Mouse (Mus musculus): ENCODE data around the gene Fbf1. TPM values are rescaled to one million over a fixed set of nuclear protein-coding genes. Genes with fewer than 3 reads are reported as not detected.
"Not testable (repeated sequence)": the region's sequence is repeated elsewhere in the genome, so short reads cannot be mapped to it uniquely, and the experiment has no call there.

Gene Fbf1
- total RNA-seq, 2 experiments from 2014 or later, result 74.6 to 96.0 TPM

GRCm38 (mm10) chr11:116138468-116139138, 29.4 kb downstream of the Fbf1 start, which contains the start of gene Mrpl38:
Mrpl38 (minus strand) TSS chr11:116138868.
- DNase-seq (ENCODE audit: extremely low spot score in 1 of 2, low spot score in 1 of 2), result peak; percentile 68 to 70

GRCm38 (mm10) chr11:116138096-116138467, 29.9 kb downstream of the Fbf1 start:
- no peak for DNase-seq (ENCODE audit: extremely low spot score in 1 of 2, low spot score in 1 of 2)

DNA sequence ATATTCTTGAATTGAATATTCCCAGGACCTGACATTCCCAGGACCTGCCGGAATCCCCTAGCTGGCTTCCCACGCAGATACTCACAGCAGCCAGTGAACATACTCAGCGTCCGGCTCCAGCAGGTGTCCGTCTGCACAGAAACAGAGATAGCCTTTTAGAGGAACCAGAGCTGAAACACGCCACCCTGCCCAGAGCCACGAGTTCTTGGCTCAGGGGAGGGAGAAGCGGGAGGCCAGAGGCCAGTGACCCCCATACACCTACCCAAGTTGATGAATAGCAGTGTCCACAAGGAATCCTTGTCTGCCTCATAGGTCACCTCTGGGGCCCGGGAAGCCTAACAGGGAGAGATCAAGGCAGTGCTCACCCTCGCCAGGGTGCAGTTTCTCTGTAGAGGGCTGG, 33.8 kb downstream of the Fbf1 start:
- no peak for DNase-seq (ENCODE audit: extremely low spot score in 1 of 2, low spot score in 1 of 2)

GRCm38 (mm10) chr11:116133497-116133896, 34.5 kb downstream of the Fbf1 start:
- no peak for DNase-seq (ENCODE audit: extremely low spot score in 1 of 2, low spot score in 1 of 2)

DNA sequence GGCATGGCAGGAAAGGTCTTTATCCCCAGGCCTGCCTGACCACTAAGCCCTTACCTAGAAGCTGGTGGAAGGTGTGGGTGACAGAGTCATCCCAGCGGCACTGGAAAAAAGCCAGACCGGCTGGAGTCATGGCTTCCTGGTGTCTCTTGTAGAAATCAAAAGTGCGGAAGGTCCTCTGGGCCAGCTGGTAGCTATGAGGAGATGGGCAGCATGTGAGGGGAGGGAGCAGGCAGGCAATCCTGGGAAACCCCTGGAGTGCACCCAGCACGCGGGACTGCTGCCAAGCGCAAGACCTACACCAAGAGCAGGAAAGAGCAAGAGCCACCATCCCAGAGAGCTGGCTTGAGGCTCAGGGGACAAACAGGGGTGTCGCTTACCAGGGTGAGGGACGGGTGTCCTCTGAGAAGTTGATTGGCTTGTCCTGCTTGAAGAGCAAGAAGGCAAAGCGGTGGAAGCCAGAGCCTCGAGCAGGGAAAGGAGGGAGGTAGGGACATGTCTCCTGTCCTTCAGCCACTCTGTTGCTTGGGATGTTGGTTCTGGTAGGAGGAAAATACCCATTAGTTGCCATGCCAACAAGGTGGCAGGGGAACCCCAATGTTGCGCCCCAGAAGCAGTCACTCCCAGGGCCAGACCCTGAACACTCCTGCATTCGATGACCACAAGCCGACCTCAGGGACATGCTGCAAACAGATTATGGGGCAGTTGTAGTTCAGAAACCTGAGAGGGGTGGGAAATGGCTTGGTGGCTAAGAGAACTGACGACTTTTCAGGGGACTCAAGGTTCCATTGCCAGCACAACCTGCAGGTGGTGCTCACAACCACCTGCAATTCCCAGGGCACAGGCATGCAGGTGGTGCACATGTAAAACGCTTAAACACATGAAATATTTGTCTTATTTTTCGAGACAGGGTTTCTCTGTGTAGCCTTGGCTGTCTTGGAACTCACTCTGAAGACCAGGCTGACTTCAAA, 35.3 kb downstream of the Fbf1 start:
- DNase-seq (ENCODE audit: extremely low spot score in 1 of 2, low spot score in 1 of 2), result no peak

DNA sequence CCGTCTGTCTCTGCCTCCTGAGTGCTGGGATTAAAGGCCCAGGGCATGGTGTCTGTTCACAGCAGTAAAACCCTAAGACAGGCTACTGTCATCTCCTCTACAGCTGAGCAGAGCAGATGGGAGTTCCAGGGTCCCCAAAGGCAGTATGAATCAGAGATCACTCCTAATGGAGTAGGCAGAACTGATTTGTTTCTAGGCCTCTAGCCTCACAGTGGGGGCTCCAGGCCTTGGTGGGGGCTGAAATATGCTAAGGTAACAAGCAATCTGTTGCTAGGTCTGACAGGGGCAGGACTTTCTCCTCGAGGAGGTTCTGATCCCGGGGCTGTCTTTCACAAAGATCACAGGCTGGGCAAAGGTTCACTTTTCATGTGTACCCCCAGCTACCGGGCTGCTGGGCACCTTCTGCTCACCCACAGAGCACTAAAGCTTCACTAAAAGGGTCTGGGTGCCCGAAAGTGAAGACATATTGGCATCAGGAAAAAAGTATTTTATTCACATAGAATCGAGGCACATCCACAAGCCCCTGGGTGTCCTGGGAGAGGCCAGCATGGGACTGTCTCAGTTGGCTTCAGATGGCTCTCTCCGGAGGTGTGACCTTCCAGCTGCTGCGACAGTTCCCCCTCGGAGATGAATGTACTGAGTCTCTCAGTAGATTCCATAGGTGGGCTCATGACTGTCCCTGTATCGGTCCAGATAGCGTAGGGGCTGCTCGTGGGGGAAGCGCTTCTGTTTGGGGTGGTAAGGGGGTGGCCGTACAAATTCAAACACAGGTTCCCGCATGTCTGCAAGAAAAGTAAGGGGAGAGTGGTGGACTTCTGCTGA, 36.4 kb downstream of the Fbf1 start:
- no peak for DNase-seq (ENCODE audit: extremely low spot score in 1 of 2, low spot score in 1 of 2)

GRCm38 (mm10) chr11:116130488-116131205, 37.3 kb downstream of the Fbf1 start, which contains the start of gene Trim65:
Trim65 (minus strand) TSS chr11:116131128.
- peak; percentile 72 to 77 for DNase-seq (ENCODE audit: extremely low spot score in 1 of 2, low spot score in 1 of 2)

GRCm38 (mm10) chr11:116129993-116130487, 37.9 kb downstream of the Fbf1 start:
- DNase-seq (ENCODE audit: extremely low spot score in 1 of 2, low spot score in 1 of 2), result no peak

DNA sequence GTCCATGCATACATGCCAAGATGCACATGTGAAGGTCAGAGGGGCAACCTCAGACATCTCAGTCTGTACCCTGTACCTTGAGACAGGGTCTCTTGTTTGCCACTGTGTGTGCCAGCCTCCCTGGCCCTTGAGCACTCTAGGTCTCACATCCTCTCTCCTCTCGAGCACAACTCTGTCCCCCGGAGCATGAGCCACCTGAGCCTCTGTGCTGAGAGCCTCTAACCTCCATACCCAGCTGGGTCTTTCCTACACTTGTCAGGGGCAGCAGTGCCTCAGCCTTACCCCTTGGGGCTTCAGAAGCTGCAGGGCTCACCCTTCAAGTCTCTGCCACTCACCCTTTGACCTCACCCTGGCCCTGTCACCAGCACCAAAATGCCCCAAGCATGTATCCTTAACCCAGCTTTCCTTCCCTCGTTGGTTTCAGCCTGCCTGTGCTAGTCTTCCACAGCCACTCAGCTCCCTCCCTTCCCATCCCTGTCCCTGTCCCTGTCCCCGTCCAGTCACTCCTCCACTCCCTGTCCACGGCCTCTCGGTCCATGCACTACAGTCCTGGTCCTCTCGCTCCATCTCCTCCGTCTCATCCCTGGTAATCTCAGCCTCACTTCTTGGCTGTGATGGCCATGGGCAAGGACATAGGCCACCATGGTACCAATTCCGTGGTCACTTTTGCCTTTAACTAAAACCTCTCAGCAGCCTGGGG, 38.7 kb downstream of the Fbf1 start:
- DNase-seq (ENCODE audit: extremely low spot score in 1 of 2, low spot score in 1 of 2), result no peak

DNA sequence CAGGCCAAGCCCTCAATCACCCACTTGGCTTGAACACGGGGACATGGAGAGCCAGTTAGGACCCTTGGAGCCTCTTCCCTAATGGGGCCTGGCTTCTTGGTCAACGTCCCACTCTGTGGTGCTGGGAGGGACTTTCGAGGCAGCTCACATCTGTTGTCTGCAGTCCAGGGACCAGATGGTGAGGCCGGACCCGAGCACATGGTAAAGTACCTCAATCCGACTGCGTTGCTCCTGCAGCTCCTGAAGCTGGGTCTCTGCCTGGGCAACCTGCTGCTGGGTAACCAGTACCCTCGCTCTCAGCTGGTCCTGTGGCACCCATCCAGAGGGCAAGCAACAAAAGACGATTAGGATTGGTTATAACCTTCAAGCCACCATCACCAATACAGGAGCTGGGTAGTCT, 40.0 kb downstream of the Fbf1 start:
- DNase-seq (ENCODE audit: extremely low spot score in 1 of 2, low spot score in 1 of 2), result no peak

- DNase-seq (ENCODE audit: extremely low spot score in 1 of 2, low spot score in 1 of 2), result no peak
These were observed 40.6 kb downstream of the Fbf1 start, which contains the start of gene Trim47 for GRCm38 (mm10) chr11:116127156-116127980. Trim47 (minus strand) TSS chr11:116127210.

- no peak for DNase-seq (ENCODE audit: extremely low spot score in 1 of 2, low spot score in 1 of 2)
These were observed 41.7 kb downstream of the Fbf1 start for GRCm38 (mm10) chr11:116126261-116126660.

DNA sequence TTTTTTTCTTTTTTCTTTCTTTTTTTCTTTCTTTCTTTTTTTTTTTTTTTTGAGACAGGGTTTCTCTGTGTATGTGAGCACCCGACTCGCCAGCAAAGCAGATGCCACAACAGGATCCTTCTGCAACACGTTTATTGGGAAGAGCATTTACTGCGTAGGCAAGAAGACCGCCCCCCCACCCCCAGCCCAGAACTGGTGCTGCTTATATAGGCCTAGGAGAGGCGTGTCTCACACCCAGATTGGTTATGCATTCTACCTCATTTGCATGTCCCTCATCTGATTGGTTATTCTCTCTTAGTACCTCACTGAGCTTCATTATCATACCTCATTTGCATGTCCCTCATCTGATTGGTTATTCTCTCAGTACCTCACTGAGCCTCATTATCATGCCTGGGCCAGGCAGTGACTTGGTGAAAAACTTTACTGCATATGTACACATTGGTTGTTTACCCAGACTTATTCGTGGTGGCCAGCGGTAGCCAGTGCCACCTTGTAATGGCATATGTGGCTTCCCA, 46.2 kb downstream of the Fbf1 start:
- DNase-seq (ENCODE audit: extremely low spot score in 1 of 2, low spot score in 1 of 2), result not testable (repeated sequence)

- no peak for DNase-seq (ENCODE audit: extremely low spot score in 1 of 2, low spot score in 1 of 2)
These were observed 50.1 kb downstream of the Fbf1 start for GRCm38 (mm10) chr11:116117819-116118218.

- DNase-seq (ENCODE audit: extremely low spot score in 1 of 2, low spot score in 1 of 2), result no peak
These were observed 50.7 kb downstream of the Fbf1 start for GRCm38 (mm10) chr11:116117241-116117640.

GRCm38 (mm10) chr11:116111611-116112203, 56.3 kb downstream of the Fbf1 start:
- no peak for DNase-seq (ENCODE audit: extremely low spot score in 1 of 2, low spot score in 1 of 2)

- no peak for DNase-seq (ENCODE audit: extremely low spot score in 1 of 2, low spot score in 1 of 2)
These were observed 56.9 kb downstream of the Fbf1 start for GRCm38 (mm10) chr11:116111067-116111466.

- DNase-seq (ENCODE audit: extremely low spot score in 1 of 2, low spot score in 1 of 2), result no peak
These were observed 57.4 kb downstream of the Fbf1 start for GRCm38 (mm10) chr11:116110540-116110939.
